Mouse (Mus musculus) olfactory bulb, adult 2 months (tissue): ENCODE results near the gene Ncapd2.

Experiments
- CTCF ChIP-seq: fragments of 200-500 bp; IDR thresholded peaks from 2 replicates; pipeline ENCODE4 v1.5.1; 2012; ENCODE audit warnings: low read depth, mild to moderate bottlenecking, low read length, moderate library complexity; ENCODE audit not compliant: insufficient read depth
- POLR2A ChIP-seq: fragments of 200-500 bp; IDR thresholded peaks from 2 replicates; pipeline ENCODE4 v1.6.1; 2012; ENCODE audit warnings: mild to moderate bottlenecking, low read depth, low read length, moderate library complexity; ENCODE audit not compliant: insufficient read depth

DNA sequence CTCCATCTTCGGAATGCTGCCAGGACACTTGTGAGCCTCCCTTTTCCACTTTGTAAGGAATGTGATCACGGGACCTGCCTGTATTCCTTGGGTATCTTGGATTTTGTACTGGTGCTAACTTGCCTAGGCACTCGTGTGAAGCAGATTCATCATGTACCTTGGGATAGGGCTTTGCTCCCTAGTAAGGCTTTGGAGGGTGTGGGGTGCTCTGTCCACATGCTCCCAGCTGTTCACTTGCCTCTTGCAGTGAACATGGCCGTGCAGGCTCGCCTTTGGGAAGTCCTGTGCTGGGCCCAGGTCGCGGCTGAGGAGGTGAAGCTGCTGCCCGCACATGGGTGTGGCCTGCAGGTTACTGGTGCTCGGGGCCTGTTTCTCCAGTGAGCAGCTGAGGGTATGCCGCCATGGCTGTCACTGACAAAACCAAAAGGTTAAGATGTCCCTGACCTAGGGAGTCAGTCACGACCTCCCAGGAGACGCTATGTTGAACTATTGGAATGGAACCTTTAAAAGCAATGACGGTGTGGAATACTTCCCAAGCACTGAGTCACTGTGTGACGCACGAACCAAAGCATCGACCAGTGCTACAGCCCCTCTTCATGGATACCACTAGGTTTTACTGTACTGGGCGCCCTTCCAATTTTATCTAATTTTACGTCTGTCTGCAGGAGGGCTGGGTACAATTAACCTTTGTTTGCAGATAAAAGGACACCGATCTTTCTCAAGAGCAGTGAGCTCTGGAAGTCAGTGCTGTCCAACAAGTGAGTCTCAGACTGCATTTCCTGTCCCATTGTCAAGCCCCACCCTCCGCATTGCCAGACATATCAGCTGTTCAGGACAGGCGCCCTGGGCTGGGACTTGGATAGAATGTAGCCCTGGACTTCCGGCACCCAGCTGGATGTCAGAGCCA lies 30.4 kb downstream of the Ncapd2 start:
- TF ChIP-seq CTCF = no peak
- no peak for TF ChIP-seq POLR2A
